Mouse (Mus musculus) thymus, postnatal 36 days (tissue): ENCODE data around the gene Prg4.

Experiments used
- DNase-seq, 2 experiments: peaks; one replicate each; pipeline ENCODE4 v3.0.0; 2022; ENCODE audit warnings: mixed read lengths in 2 of 2

Prg4 gene

GRCm38 (mm10) chr1:150404555-150404954 is 61.4 kb downstream of the Prg4 start:
- DNase-seq, result no peak

DNA sequence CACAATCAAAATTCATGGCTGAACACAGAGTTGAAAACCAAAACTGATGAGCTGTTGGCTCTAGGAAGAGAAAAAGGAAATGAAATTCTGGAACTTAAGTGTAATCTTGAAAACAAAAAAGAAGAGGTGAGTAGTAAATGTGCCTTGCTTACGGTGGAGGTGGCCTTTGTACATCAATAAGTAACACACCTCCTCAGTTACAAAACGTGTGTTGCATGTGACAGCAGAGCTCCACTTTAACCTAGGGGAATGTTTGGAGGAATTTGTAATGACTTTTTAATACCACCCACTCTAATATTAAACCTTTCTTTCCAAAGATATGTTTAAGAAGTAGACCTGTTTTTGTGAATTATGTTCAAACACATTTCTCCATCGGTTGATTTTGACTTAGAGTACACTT is 62.1 kb downstream of the Prg4 start:
- DNase-seq, result no peak
